Mouse (Mus musculus) megakaryocyte, embryonic 14.5 days (primary cell): ENCODE results near the gene Cyp46a1.

Experiments used
- FLI1 ChIP-seq: IDR thresholded peaks from 2 replicates; pipeline ENCODE4 v1.6.1; 2012; ENCODE audit warnings: low read length, inconsistent platforms, mixed read lengths
- GATA1 ChIP-seq: IDR thresholded peaks from 3 replicates; pipeline ENCODE4 v1.6.1; 2012; ENCODE audit warnings: mixed read lengths, low read length, inconsistent platforms, borderline replicate concordance

- TF ChIP-seq GATA1 (no peak), FLI1 (no peak)
Observed at GRCm38 (mm10) chr12:108311741-108312290, 22.4 kb upstream of the Cyp46a1 start.
